Mouse (Mus musculus) kidney, embryonic 14.5 days (tissue): ENCODE measurements around the gene Smok3b. TPM values are rescaled to one million over a fixed set of nuclear protein-coding genes. Genes with fewer than 3 reads are reported as not detected.

Experiments
- ATAC-seq: fragments of 200-750 bp; cut with Nextera tagmentation; 2 replicates; pipeline ENCODE4 v1.8.0; 2017; ENCODE audit warnings: moderate number of reproducible peaks, mild to moderate bottlenecking, moderate TSS enrichment, moderate library complexity; ENCODE audit not compliant: low FRiP score, low TSS enrichment
- H3K27ac ChIP-seq: fragments of 300-500 bp; sonication (generic); 2 replicates; pipeline ENCODE4 v1.5.1; 2014; ENCODE audit warnings: low read depth, mild to moderate bottlenecking, low read length, moderate library complexity, mixed read lengths
- H3K27me3 ChIP-seq: fragments of 300-500 bp; sonication (generic); 2 replicates; pipeline ENCODE4 v1.6.1; 2014; ENCODE audit warnings: mild to moderate bottlenecking, low read length; ENCODE audit not compliant: control insufficient read depth, insufficient read depth
- H3K36me3 ChIP-seq: fragments of 300-500 bp; sonication (generic); 2 replicates; pipeline ENCODE4 v1.6.1; 2014; ENCODE audit warnings: low read length, mixed read lengths; ENCODE audit not compliant: control insufficient read depth, insufficient read depth
- H3K4me1 ChIP-seq: fragments of 300-500 bp; sonication (generic); 2 replicates; pipeline ENCODE4 v1.6.1; 2014; ENCODE audit warnings: low read length, mixed read lengths; ENCODE audit not compliant: control insufficient read depth, insufficient read depth
- H3K4me2 ChIP-seq: fragments of 300-500 bp; sonication (generic); replicated peaks from 2 replicates; pipeline ENCODE4 v1.6.1; 2014; ENCODE audit warnings: low read depth, mild to moderate bottlenecking, low read length
- H3K4me3 ChIP-seq: fragments of 300-500 bp; sonication (generic); 2 replicates; pipeline ENCODE4 v1.5.1; 2014; ENCODE audit warnings: mild to moderate bottlenecking, low read length
- H3K9ac ChIP-seq: fragments of 300-500 bp; sonication (generic); 2 replicates; pipeline ENCODE4 v1.6.1; 2014; ENCODE audit warnings: low read depth, mild to moderate bottlenecking, low read length, moderate library complexity
- H3K9me3 ChIP-seq: fragments of 300-500 bp; sonication (generic); 2 replicates; pipeline ENCODE4 v1.6.1; 2016; ENCODE audit warnings: low read length; ENCODE audit not compliant: control insufficient read depth
- WGBS: fragments of 180-500 bp; shearing (Covaris S2); extraction: QIAGEN DNeasy Blood & Tissue Kit; methylation state at CpG from one replicate; pipeline ENCODE4 v1.1.7; 2014; 5-methylcytosine and 5-hydroxymethylcytosine counted together
- polyA plus RNA-seq: library from polyadenylated mRNA; unstranded; fragments of >200 nt; fragmentation: Nextera tagmentation; extraction: Ambion mirVana; gene quantifications from 2 replicates; pipeline ENCODE4 v1.2.1, GENCODE M21; 2014

Smok3b gene
- polyA plus RNA-seq, 1 experiment from 2014 or later: not detected

GRCm38 (mm10) chr5:138080456-138080855 is 59.2 kb downstream of the Smok3b start:
- ATAC-seq: no peak
- H3K4me1 ChIP-seq: no peaks in the 10 kb centered on the region
- 90% methylated on average over 5 of the region's 5 CpGs for WGBS
- no peaks in the 10 kb centered on the region for H3K36me3 ChIP-seq
- H3K4me3 ChIP-seq: no peak overlapping the region
- H3K4me2 ChIP-seq: no peak overlapping the region
- H3K9me3 ChIP-seq: no peaks in the 10 kb centered on the region
- no peaks in the 10 kb centered on the region for H3K27me3 ChIP-seq
- no peak overlapping the region for H3K27ac ChIP-seq
- H3K9ac ChIP-seq: no peak overlapping the region

GRCm38 (mm10) chr5:138081446-138081845 is 60.2 kb downstream of the Smok3b start:
- no peak for ATAC-seq
- WGBS: 81% methylated on average over 9 of the region's 9 CpGs
- Histone ChIP-seq H3K4me2 (no peak overlapping the region), H3K9me3 (no peaks in the 10 kb centered on the region), H3K27ac (no peak overlapping the region), H3K4me1 (peaks cover 6% of the 10 kb centered on the region; the same call in 1 of the 2 replicates), H3K27me3 (no peaks in the 10 kb centered on the region), H3K9ac (no peak overlapping the region), H3K36me3 (no peaks in the 10 kb centered on the region), H3K4me3 (no peak overlapping the region)

- Histone ChIP-seq H3K27me3 (no peaks in the 10 kb centered on the region), H3K4me3 (no peak overlapping the region), H3K4me1 (peaks cover 17% of the 10 kb centered on the region), H3K9ac (no peak overlapping the region), H3K9me3 (no peaks in the 10 kb centered on the region), H3K4me2 (no peak overlapping the region), H3K27ac (no peak overlapping the region), H3K36me3 (peaks cover 12% of the 10 kb centered on the region; the same call in 1 of the 2 replicates)
- 69% methylated on average over 2 of the region's 2 CpGs for WGBS
- ATAC-seq: no peak
These were observed 62.2 kb downstream of the Smok3b start for GRCm38 (mm10) chr5:138083318-138083900.

GRCm38 (mm10) chr5:138083936-138084335 is 62.7 kb downstream of the Smok3b start:
- ATAC-seq: no peak
- no peak overlapping the region for H3K4me3 ChIP-seq
- H3K4me1 ChIP-seq: peaks cover 21% of the 10 kb centered on the region
- 88% methylated on average over 2 of the region's 2 CpGs for WGBS
- H3K36me3 ChIP-seq: peaks cover 13% of the 10 kb centered on the region; the same call in 1 of the 2 replicates
- no peaks in the 10 kb centered on the region for H3K27me3 ChIP-seq
- H3K27ac ChIP-seq: no peak overlapping the region
- H3K9ac ChIP-seq: no peak overlapping the region
- no peak overlapping the region for H3K4me2 ChIP-seq
- no peaks in the 10 kb centered on the region for H3K9me3 ChIP-seq

- peak overlapping the region; percentile 93 for H3K4me3 ChIP-seq
- no peak overlapping the region for H3K9ac ChIP-seq
- H3K36me3 ChIP-seq: peaks cover 18% of the 10 kb centered on the region; the same call in 1 of the 2 replicates
- no peak overlapping the region for H3K27ac ChIP-seq
- 44% methylated on average over 2 of the region's 2 CpGs for WGBS
- peak overlapping the region; percentile 39 for H3K4me2 ChIP-seq
- H3K4me1 ChIP-seq: peaks cover 21% of the 10 kb centered on the region
- no peaks in the 10 kb centered on the region for H3K27me3 ChIP-seq
- H3K9me3 ChIP-seq: no peaks in the 10 kb centered on the region
- peak; percentile 21; the same call in 1 of the 2 replicates for ATAC-seq
These were observed 63.3 kb downstream of the Smok3b start for GRCm38 (mm10) chr5:138084507-138084906.

- Histone ChIP-seq H3K36me3 (peaks cover 18% of the 10 kb centered on the region; the same call in 1 of the 2 replicates), H3K27ac (peak within 1 kb of the TSS; percentile 86), H3K9me3 (no peaks in the 10 kb centered on the region), H3K4me3 (peak within 1 kb of the TSS; percentile 93), H3K27me3 (no peaks in the 10 kb centered on the region), H3K4me1 (peaks cover 21% of the 10 kb centered on the region), H3K9ac (peak within 1 kb of the TSS; percentile 98), H3K4me2 (peak within 1 kb of the TSS; percentile 58)
- under 1% methylated on average over 27 of the region's 27 CpGs for WGBS
- peak; percentile 95 for ATAC-seq
These were observed 63.8 kb downstream of the Smok3b start, which contains the start of gene Zkscan1 for GRCm38 (mm10) chr5:138084996-138085395. TSS of gene Zkscan1 (plus strand) at chr5:138085084.

GRCm38 (mm10) chr5:138085421-138085911 is 64.2 kb downstream of the Smok3b start:
- Histone ChIP-seq H3K9ac (peak overlapping the region; percentile 98), H3K27me3 (no peaks in the 10 kb centered on the region), H3K4me3 (peak overlapping the region; percentile 93), H3K4me1 (peaks cover 21% of the 10 kb centered on the region), H3K27ac (peak overlapping the region; percentile 86), H3K4me2 (peak overlapping the region; percentile 58), H3K36me3 (peaks cover 18% of the 10 kb centered on the region; the same call in 1 of the 2 replicates), H3K9me3 (no peaks in the 10 kb centered on the region)
- ATAC-seq: no peak
- WGBS: under 1% methylated on average over 18 of the region's 18 CpGs

GRCm38 (mm10) chr5:138086842-138087241 is 65.6 kb downstream of the Smok3b start:
- 64% methylated on average over 3 of the region's 3 CpGs for WGBS
- H3K4me2 ChIP-seq: peak overlapping the region; percentile 58
- H3K36me3 ChIP-seq: peaks cover 18% of the 10 kb centered on the region; the same call in 1 of the 2 replicates
- peak overlapping the region; percentile 18; the same call in 1 of the 2 replicates for H3K9ac ChIP-seq
- no peak overlapping the region for H3K27ac ChIP-seq
- no peaks in the 10 kb centered on the region for H3K27me3 ChIP-seq
- no peak for ATAC-seq
- no peaks in the 10 kb centered on the region for H3K9me3 ChIP-seq
- no peak overlapping the region; the same call in 1 of the 2 replicates for H3K4me3 ChIP-seq
- H3K4me1 ChIP-seq: peaks cover 21% of the 10 kb centered on the region

GRCm38 (mm10) chr5:138088366-138088765 is 67.1 kb downstream of the Smok3b start:
- WGBS: 76% methylated on average over 3 of the region's 3 CpGs
- peak overlapping the region; percentile 10; the same call in 1 of the 2 replicates for H3K4me2 ChIP-seq
- H3K4me3 ChIP-seq: no peak overlapping the region
- H3K4me1 ChIP-seq: peaks cover 21% of the 10 kb centered on the region
- H3K9me3 ChIP-seq: no peaks in the 10 kb centered on the region
- H3K9ac ChIP-seq: 0 out of 2 replicates have a peak overlapping the region, but pooled peaks have one; percentile 12
- H3K27ac ChIP-seq: peak overlapping the region; percentile 69
- no peaks in the 10 kb centered on the region for H3K27me3 ChIP-seq
- H3K36me3 ChIP-seq: peaks cover 27% of the 10 kb centered on the region; the same call in 1 of the 2 replicates
- ATAC-seq: no peak
